Mouse (Mus musculus): ENCODE data around the gene Rundc3a. TPM values are rescaled to one million over a fixed set of nuclear protein-coding genes. Genes with fewer than 3 reads are reported as not detected.

The Rundc3a gene
- polyA plus RNA-seq, 1 experiment from 2014 or later, result 160 TPM

DNA sequence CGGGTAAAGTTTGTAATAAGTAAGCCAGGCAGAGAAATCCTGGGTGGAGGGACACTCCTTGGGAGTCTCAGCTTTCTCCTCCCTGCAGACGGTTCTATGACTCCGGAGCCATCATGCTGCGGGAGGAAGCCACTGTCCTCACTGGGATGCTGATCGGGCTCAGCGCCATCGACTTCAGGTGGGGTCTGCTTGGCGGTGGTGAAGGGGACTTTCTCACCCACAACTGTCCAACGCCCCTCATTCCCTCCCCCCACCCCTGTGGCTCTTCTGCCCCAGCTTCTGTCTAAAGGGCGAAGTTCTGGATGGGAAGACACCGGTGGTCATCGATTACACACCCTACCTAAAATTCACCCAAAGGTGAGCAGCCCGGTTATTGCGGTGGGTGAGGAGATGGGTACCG lies 5.9 kb downstream of the Rundc3a start:
- Histone ChIP-seq H3K4me2 (no peak overlapping the region), H3K27ac (no peak overlapping the region), H3K27me3 (replicated peaks) (no peaks in the 10 kb centered on the region), H3K4me1 (peaks cover 56% of the 10 kb centered on the region), H3K4me3 (no peak overlapping the region), H3K9me3 (no peaks in the 10 kb centered on the region), H3K9ac (no peak overlapping the region; the same call in 1 of the 2 replicates), H3K36me3 (replicated peaks) (peaks cover 23% of the 10 kb centered on the region)
- no peak for ATAC-seq (replicated peaks)
- 23% methylated on average over 15 of the region's 15 CpGs for WGBS

GRCm38 (mm10) chr11:102399610-102400072 lies 6.4 kb downstream of the Rundc3a start:
- WGBS, result 5% methylated on average over 34 of the region's 34 CpGs
- Histone ChIP-seq H3K4me1 (peaks cover 56% of the 10 kb centered on the region), H3K4me2 (no peak overlapping the region), H3K9ac (no peak overlapping the region), H3K9me3 (no peaks in the 10 kb centered on the region), H3K27ac (no peak overlapping the region), H3K27me3 (replicated peaks) (no peaks in the 10 kb centered on the region), H3K36me3 (replicated peaks) (peaks cover 23% of the 10 kb centered on the region), H3K4me3 (no peak overlapping the region)
- ATAC-seq (replicated peaks), result no peak

GRCm38 (mm10) chr11:102400513-102401084 lies 7.4 kb downstream of the Rundc3a start:
- no peak for ATAC-seq (replicated peaks)
- Histone ChIP-seq H3K4me1 (peaks cover 56% of the 10 kb centered on the region), H3K27me3 (replicated peaks) (no peaks in the 10 kb centered on the region), H3K4me2 (no peak overlapping the region), H3K27ac (no peak overlapping the region), H3K36me3 (replicated peaks) (peaks cover 23% of the 10 kb centered on the region), H3K9me3 (no peaks in the 10 kb centered on the region), H3K9ac (no peak overlapping the region), H3K4me3 (no peak overlapping the region)
- WGBS, result 31% methylated on average over 12 of the region's 12 CpGs

DNA sequence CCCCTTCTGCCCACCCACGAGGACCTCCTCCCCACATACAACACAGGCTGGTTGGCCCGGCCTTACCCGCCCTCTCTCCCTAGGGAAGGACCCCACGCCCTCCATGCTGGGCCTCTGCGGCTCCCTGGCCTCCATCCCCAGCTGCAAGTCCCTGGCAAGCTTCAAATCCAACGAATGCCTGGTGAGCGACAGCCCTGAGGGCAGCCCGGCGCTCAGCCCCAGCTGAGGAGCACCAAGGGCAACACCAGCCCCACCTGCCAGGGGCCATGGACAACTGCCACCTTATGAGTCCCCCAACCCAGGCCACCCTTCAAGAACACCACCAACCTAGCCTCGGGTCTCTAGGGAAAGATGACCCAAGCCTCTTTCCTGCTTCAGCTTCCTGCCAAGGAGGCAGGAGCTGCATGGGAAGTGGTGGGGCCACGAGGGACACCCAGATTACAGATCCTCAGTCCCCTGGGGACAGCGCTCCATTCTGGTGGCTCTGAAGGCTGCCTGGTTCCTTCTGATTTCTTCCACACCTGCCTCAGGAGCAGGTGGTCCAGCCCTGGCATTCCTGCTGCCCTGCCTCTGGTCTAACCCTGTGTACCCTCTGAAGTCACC lies 8.8 kb downstream of the Rundc3a start:
- H3K9me3 ChIP-seq, result no peaks in the 10 kb centered on the region
- peaks cover 23% of the 10 kb centered on the region for H3K36me3 ChIP-seq (replicated peaks)
- H3K27ac ChIP-seq, result no peak overlapping the region
- ATAC-seq (replicated peaks), result no peak
- H3K9ac ChIP-seq, result no peak overlapping the region
- H3K4me3 ChIP-seq, result no peak overlapping the region
- no peak overlapping the region for H3K4me2 ChIP-seq
- 52% methylated on average over 12 of the region's 12 CpGs for WGBS
- H3K4me1 ChIP-seq, result peaks cover 56% of the 10 kb centered on the region
- H3K27me3 ChIP-seq (replicated peaks), result no peaks in the 10 kb centered on the region

DNA sequence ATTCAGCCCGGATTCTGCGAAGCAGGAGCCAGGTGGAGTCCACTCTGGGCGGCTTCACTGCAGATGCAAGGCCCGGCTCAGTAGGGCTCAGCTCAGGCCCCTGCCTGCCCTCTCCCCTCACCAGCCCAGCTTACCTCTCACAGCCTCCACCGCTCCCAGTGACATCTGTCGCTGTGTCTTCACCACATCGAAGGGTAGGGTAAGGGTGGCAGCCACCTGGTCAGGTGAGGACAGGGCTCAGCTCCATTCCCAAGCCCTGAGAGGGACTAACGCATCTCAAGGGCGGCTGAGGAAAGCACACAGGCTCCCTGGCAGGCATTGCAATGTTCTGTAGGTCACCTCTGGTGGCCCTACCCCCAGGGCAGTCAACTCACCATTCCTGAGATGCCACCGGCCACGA lies 10.5 kb downstream of the Rundc3a start:
- H3K27me3 ChIP-seq (replicated peaks), result no peaks in the 10 kb centered on the region
- no peak overlapping the region for H3K4me2 ChIP-seq
- H3K36me3 ChIP-seq (replicated peaks), result peaks cover 23% of the 10 kb centered on the region
- H3K4me3 ChIP-seq, result no peak overlapping the region
- H3K9ac ChIP-seq, result no peak overlapping the region
- ATAC-seq (replicated peaks), result no peak
- H3K9me3 ChIP-seq, result no peaks in the 10 kb centered on the region
- 94% methylated on average over 11 of the region's 11 CpGs for WGBS
- H3K4me1 ChIP-seq, result peaks cover 49% of the 10 kb centered on the region
- no peak overlapping the region for H3K27ac ChIP-seq

GRCm38 (mm10) chr11:102404161-102405010 lies 11.2 kb downstream of the Rundc3a start:
- Histone ChIP-seq H3K4me2 (no peak overlapping the region; the same call in 1 of the 2 replicates), H3K9me3 (no peaks in the 10 kb centered on the region), H3K36me3 (replicated peaks) (peaks cover 22% of the 10 kb centered on the region), H3K4me1 (peaks cover 48% of the 10 kb centered on the region), H3K9ac (no peak overlapping the region), H3K4me3 (no peak overlapping the region), H3K27ac (no peak overlapping the region), H3K27me3 (replicated peaks) (no peaks in the 10 kb centered on the region)
- WGBS, result 82% methylated on average over 18 of the region's 18 CpGs
- no peak for ATAC-seq (replicated peaks)

DNA sequence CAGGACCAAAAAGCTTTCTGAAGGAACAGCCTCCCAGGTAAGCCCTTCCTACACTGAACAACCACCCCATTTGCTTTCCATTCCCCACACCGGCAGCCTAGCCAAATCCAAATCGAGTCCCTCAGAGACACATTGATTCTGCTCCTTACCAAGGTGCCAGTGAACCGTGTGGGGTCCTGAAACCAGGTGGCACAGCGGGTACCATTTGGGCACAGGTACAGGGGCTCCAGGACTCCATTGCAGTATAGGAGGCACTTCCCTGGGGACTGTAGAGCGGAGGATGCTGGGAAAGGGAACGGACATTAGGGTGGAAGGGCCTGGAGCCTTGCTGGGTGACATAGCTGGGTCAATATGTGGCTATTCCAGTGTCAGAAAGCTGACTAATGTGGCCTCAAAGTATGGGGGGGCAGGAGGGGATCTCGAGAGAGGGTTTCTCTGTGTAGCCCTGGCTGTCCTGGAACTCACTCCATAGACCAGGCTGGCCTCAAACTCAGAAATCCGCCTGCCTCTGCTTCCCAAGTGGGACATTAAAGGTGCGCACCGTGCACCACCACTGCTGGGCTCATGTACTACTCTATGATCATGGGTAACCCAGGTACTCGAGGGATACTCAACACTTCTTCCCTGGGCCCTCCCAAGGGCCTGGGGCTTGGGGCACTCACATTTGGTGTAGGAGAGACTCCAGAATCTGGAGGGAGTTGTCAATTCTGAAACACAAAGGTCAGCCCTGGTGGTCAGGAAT lies 12.5 kb downstream of the Rundc3a start:
- Histone ChIP-seq H3K9ac (no peak overlapping the region), H3K36me3 (replicated peaks) (peaks cover 11% of the 10 kb centered on the region), H3K4me1 (peaks cover 42% of the 10 kb centered on the region), H3K4me3 (peak overlapping the region; percentile 91; the same call in 1 of the 2 replicates), H3K27me3 (replicated peaks) (no peaks in the 10 kb centered on the region), H3K27ac (no peak overlapping the region), H3K4me2 (peak overlapping the region; percentile 83), H3K9me3 (no peaks in the 10 kb centered on the region)
- WGBS, result 87% methylated on average over 11 of the region's 11 CpGs
- no peak for ATAC-seq (replicated peaks)

- no peak overlapping the region for H3K27ac ChIP-seq
- H3K4me3 ChIP-seq, result peak overlapping the region; percentile 91
- H3K27me3 ChIP-seq (replicated peaks), result no peaks in the 10 kb centered on the region
- H3K4me1 ChIP-seq, result peaks cover 42% of the 10 kb centered on the region
- peak overlapping the region; percentile 83 for H3K4me2 ChIP-seq
- H3K9ac ChIP-seq, result peak overlapping the region; percentile 86
- H3K36me3 ChIP-seq (replicated peaks), result peaks cover 8% of the 10 kb centered on the region; the same call in 1 of the 2 replicates
- H3K9me3 ChIP-seq, result no peaks in the 10 kb centered on the region
- ATAC-seq (replicated peaks), result no peak
- WGBS, result 13% methylated on average over 3 of the region's 3 CpGs
Measured at GRCm38 (mm10) chr11:102406401-102406800, 13.2 kb downstream of the Rundc3a start.

- Histone ChIP-seq H3K9me3 (no peaks in the 10 kb centered on the region), H3K4me2 (peak overlapping the region; percentile 83), H3K4me3 (peak overlapping the region; percentile 91), H3K27me3 (replicated peaks) (no peaks in the 10 kb centered on the region), H3K36me3 (replicated peaks) (peaks cover 8% of the 10 kb centered on the region; the same call in 1 of the 2 replicates), H3K9ac (peak overlapping the region; percentile 86), H3K4me1 (peaks cover 42% of the 10 kb centered on the region), H3K27ac (peak overlapping the region; percentile 86)
- under 1% methylated on average over 85 of the region's 85 CpGs for WGBS
- ATAC-seq (replicated peaks), result peak; percentile 69
Measured at GRCm38 (mm10) chr11:102406900-102407833, 14.0 kb downstream of the Rundc3a start.

- no peak for ATAC-seq (replicated peaks)
- 1% methylated on average over 19 of the region's 19 CpGs for WGBS
- peaks cover 42% of the 10 kb centered on the region for H3K4me1 ChIP-seq
Measured at GRCm38 (mm10) chr11:102407834-102408215, 14.6 kb downstream of the Rundc3a start, which contains the start of gene Slc25a39. Slc25a39 (minus strand) TSS chr11:102407946.

DNA sequence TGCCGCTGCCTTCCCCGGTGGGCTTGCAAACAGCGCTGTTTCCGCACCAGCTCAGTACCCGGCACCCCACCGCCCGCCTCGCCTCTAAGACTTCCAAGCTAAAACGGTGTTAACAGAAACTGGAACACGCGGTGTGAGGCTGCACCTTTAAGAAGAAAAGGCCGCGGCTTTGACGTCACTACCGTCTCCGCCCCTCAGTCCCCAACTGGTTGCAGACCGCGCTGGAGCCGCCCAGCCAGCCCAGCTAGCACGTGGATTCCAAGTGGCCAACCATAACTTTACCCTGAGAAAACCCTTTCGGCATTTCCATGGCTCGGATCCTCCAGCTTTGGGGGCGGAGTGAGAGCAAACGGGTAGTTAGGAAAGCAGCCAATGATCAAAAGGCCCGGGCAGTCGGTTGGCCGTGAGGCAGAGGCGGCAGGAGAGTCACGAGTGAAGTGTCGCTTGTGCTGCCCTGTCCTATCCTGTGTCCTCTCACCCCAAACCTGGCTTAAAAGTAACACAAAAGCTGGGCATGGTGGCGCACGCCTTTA lies 15.2 kb downstream of the Rundc3a start:
- H3K4me3 ChIP-seq, result peak overlapping the region; percentile 91
- ATAC-seq (replicated peaks), result peak; percentile 94
- H3K9ac ChIP-seq, result no peak overlapping the region
- H3K4me1 ChIP-seq, result peaks cover 42% of the 10 kb centered on the region
- WGBS, result under 1% methylated on average over 32 of the region's 32 CpGs
- H3K27me3 ChIP-seq (replicated peaks), result no peaks in the 10 kb centered on the region
- H3K27ac ChIP-seq, result peak overlapping the region; percentile 86
- H3K36me3 ChIP-seq (replicated peaks), result peaks cover 5% of the 10 kb centered on the region; the same call in 1 of the 2 replicates
- no peaks in the 10 kb centered on the region for H3K9me3 ChIP-seq
- peak overlapping the region; percentile 83 for H3K4me2 ChIP-seq

More at GRCm38 (mm10) chr11:102407834-102408215, 14.6 kb downstream of the Rundc3a start, which contains the start of gene Slc25a39:
- Histone ChIP-seq H3K36me3 (replicated peaks) (peaks cover 8% of the 10 kb centered on the region; the same call in 1 of the 2 replicates), H3K9me3 (no peaks in the 10 kb centered on the region), H3K4me2 (peak within 1 kb of the TSS; percentile 83), H3K4me3 (peak within 1 kb of the TSS; percentile 91), H3K27me3 (replicated peaks) (no peaks in the 10 kb centered on the region), H3K27ac (peak within 1 kb of the TSS; percentile 86), H3K9ac (peak within 1 kb of the TSS; percentile 86)

All from midbrain, embryonic 15.5 days (tissue).